Mouse (Mus musculus) thymus, adult 2 months (tissue): ENCODE data around the gene Itga10. TPM values are rescaled to one million over a fixed set of nuclear protein-coding genes. Genes with fewer than 3 reads are reported as not detected.

ENCODE experiments used
- DNase-seq: peaks from one replicate; pipeline ENCODE4 v3.0.0; 2021
- H3K27ac ChIP-seq: fragments of 200-500 bp; 2 replicates; pipeline ENCODE4 v1.5.1; 2012; ENCODE audit warnings: low read length, control low read depth; ENCODE audit not compliant: control insufficient read depth, insufficient read depth
- H3K27me3 ChIP-seq: fragments of 200-500 bp; 2 replicates; pipeline ENCODE4 v1.6.1; 2012; ENCODE audit warnings: mild to moderate bottlenecking, low read length, moderate library complexity, mixed read lengths; ENCODE audit not compliant: control insufficient read depth, insufficient read depth
- H3K36me3 ChIP-seq: fragments of 200-500 bp; 2 replicates; pipeline ENCODE4 v1.6.1; 2012; ENCODE audit warnings: mild to moderate bottlenecking, low read length, moderate library complexity; ENCODE audit not compliant: control insufficient read depth, insufficient read depth
- H3K4me1 ChIP-seq: fragments of 200-500 bp; replicated peaks from 2 replicates; pipeline ENCODE4 v1.6.1; 2012; ENCODE audit warnings: low read length; ENCODE audit not compliant: control insufficient read depth, insufficient read depth
- H3K4me3 ChIP-seq: fragments of 200-500 bp; 2 replicates; pipeline ENCODE4 v1.5.1; 2012; ENCODE audit warnings: mild to moderate bottlenecking, low read length, control low read depth, moderate library complexity; ENCODE audit not compliant: control insufficient read depth, insufficient read depth
- CTCF ChIP-seq: fragments of 200-500 bp; IDR thresholded peaks from 2 replicates; pipeline ENCODE4 v1.5.1; 2012; ENCODE audit warnings: mild to moderate bottlenecking, control low read depth, low read length, moderate library complexity, borderline replicate concordance; ENCODE audit not compliant: control insufficient read depth, poor library complexity, insufficient read depth; ENCODE audit errors: extremely low read depth
- POLR2A ChIP-seq: fragments of 200-500 bp; IDR thresholded peaks from 2 replicates; pipeline ENCODE4 v1.6.1; 2012; ENCODE audit warnings: mild to moderate bottlenecking, low read length, control low read depth, moderate library complexity; ENCODE audit not compliant: control insufficient read depth, poor library complexity, insufficient read depth; ENCODE audit errors: extremely low read depth
- WGBS: fragments of 180-500 bp; shearing (Covaris S2); methylation state at CpG from one replicate; pipeline ENCODE4 v1.1.7; 2018; 5-methylcytosine and 5-hydroxymethylcytosine counted together
- polyA plus RNA-seq: library from polyadenylated mRNA; depleted of rRNA; stranded (reverse); fragments of >200 nt; gene quantifications from 2 replicates; pipeline ENCODE4 v1.2.3, GENCODE M21; 2012; rRNA removed

The Itga10 gene
- polyA plus RNA-seq = 2.9 and 3.0 TPM in 2 replicates

DNA sequence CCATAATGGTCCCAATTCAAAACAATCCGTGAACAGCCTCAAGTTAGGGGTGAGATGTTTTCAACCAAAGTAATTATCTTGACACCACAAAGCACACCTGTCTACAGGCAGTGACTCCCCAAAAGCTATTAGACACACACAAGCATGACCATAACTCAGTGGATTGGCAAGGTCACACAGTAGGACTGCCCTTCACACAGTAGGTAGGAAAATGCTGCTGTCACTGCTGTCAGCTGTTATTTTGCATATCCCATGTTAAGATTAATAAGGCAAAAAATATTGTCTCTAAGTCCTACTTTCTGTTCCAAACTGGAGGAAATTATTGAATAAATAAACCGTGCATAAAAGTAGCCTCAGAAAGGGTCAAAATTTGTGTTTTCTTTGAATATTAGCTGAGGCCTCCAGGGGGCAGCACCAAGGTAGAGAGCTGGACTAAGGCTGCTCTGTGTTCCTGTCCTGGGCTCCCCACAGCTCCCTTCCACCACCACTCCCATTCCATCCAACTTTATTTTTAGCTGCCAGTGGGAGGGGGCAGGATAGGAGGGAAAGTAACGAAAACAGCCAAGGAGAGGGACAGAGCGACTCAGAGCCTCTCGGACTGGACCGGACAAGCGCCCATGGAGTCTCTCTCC, at the start of gene Itga10:
TSS of gene Itga10 (plus strand) at position 567 of the 632 bp plus-strand sequence.
- peaks cover 4% of the 10 kb centered on the region; the same call in 1 of the 2 replicates for H3K36me3 ChIP-seq
- TF ChIP-seq CTCF = peak; percentile 58; the same call in 1 of the 2 replicates
- no peak for TF ChIP-seq POLR2A
- DNase-seq = peak; percentile 17
- 83% methylated on average over 7 of the region's 7 CpGs for WGBS
- no peaks in the 10 kb centered on the region for H3K4me1 ChIP-seq
- H3K27me3 ChIP-seq = no peaks in the 10 kb centered on the region
- H3K4me3 ChIP-seq = no peak within 1 kb of the TSS
- no peak within 1 kb of the TSS for H3K27ac ChIP-seq

- no peak overlapping the region for H3K4me3 ChIP-seq
- H3K27me3 ChIP-seq = peaks cover 35% of the 10 kb centered on the region; the same call in 1 of the 2 replicates
- peaks cover 30% of the 10 kb centered on the region for H3K4me1 ChIP-seq
- WGBS = 57% methylated on average over 6 of the region's 6 CpGs
- no peak for TF ChIP-seq POLR2A
- TF ChIP-seq CTCF = no peak
- no peak for DNase-seq
- no peak overlapping the region for H3K27ac ChIP-seq
- H3K36me3 ChIP-seq = no peaks in the 10 kb centered on the region
These were observed 49.7 kb upstream of the Itga10 start for GRCm38 (mm10) chr3:96595661-96596060.

GRCm38 (mm10) chr3:96596228-96596707, 49.1 kb upstream of the Itga10 start, which contains the start of gene Ankrd34a:
TSS of gene Ankrd34a (plus strand) at chr3:96596636.
- peaks cover 31% of the 10 kb centered on the region for H3K4me1 ChIP-seq
- H3K27me3 ChIP-seq = peaks cover 35% of the 10 kb centered on the region; the same call in 1 of the 2 replicates
- TF ChIP-seq CTCF = no peak
- no peak for TF ChIP-seq POLR2A
- no peaks in the 10 kb centered on the region for H3K36me3 ChIP-seq
- no peak for DNase-seq
- WGBS = 4% methylated on average over 23 of the region's 23 CpGs
- H3K4me3 ChIP-seq = peak within 1 kb of the TSS; percentile 19; the same call in 1 of the 2 replicates
- no peak within 1 kb of the TSS for H3K27ac ChIP-seq

DNA sequence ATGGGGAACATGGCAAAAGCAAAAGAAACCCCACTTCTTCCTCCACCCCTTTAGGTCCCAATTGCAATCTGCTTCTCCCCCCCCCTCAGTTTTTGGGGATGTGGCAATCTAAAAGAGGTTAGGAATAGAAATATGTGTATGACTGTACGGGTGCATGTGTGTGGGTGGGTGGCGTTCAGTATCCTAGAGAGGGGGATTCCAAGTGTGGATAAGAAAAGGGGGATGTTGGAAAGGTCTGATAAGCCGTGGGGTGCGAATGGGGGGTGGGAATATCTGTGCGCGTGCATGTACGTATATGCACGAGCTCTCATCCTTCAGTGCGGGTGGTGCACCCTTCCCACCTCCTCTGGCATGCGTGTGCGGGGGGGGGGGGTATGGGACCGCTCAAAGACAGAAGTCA, 48.5 kb upstream of the Itga10 start:
- H3K4me3 ChIP-seq = no peak overlapping the region
- H3K27ac ChIP-seq = no peak overlapping the region
- DNase-seq = no peak
- 6% methylated on average over 12 of the region's 12 CpGs for WGBS
- H3K27me3 ChIP-seq = peaks cover 35% of the 10 kb centered on the region; the same call in 1 of the 2 replicates
- peaks cover 34% of the 10 kb centered on the region for H3K4me1 ChIP-seq
- H3K36me3 ChIP-seq = no peaks in the 10 kb centered on the region
- TF ChIP-seq CTCF (no peak), POLR2A (no peak)

GRCm38 (mm10) chr3:96597435-96597891, 47.9 kb upstream of the Itga10 start:
- Histone ChIP-seq H3K27ac (no peak overlapping the region), H3K4me1 (peaks cover 34% of the 10 kb centered on the region), H3K27me3 (peaks cover 35% of the 10 kb centered on the region; the same call in 1 of the 2 replicates), H3K36me3 (no peaks in the 10 kb centered on the region), H3K4me3 (peak overlapping the region; percentile 19; the same call in 1 of the 2 replicates)
- TF ChIP-seq CTCF (no peak), POLR2A (no peak)
- under 1% methylated on average over 40 of the region's 40 CpGs for WGBS
- DNase-seq = no peak

- Histone ChIP-seq H3K4me1 (peaks cover 31% of the 10 kb centered on the region), H3K27ac (no peak overlapping the region), H3K36me3 (no peaks in the 10 kb centered on the region), H3K4me3 (peak overlapping the region; percentile 19), H3K27me3 (peaks cover 35% of the 10 kb centered on the region; the same call in 1 of the 2 replicates)
- DNase-seq = no peak
- no peak for TF ChIP-seq CTCF
- no peak for TF ChIP-seq POLR2A
- 12% methylated on average over 54 of the region's 54 CpGs for WGBS
These were observed 47.0 kb upstream of the Itga10 start for GRCm38 (mm10) chr3:96598156-96599068.

- peaks cover 31% of the 10 kb centered on the region for H3K4me1 ChIP-seq
- TF ChIP-seq POLR2A = no peak
- TF ChIP-seq CTCF = no peak
- no peak for DNase-seq
- H3K27ac ChIP-seq = no peak overlapping the region
- H3K36me3 ChIP-seq = no peaks in the 10 kb centered on the region
- WGBS = 89% methylated on average over 8 of the region's 8 CpGs
- H3K4me3 ChIP-seq = no peak overlapping the region
- peaks cover 35% of the 10 kb centered on the region; the same call in 1 of the 2 replicates for H3K27me3 ChIP-seq
These were observed 46.4 kb upstream of the Itga10 start for GRCm38 (mm10) chr3:96599069-96599393.
